Mouse (Mus musculus) spleen, postnatal 4 days (tissue): Measurements from ENCODE around the gene Ubn1.
A peak's percentile ranks its signal among the peaks of the same experiment; 100 is the strongest.

Experiments used
- DNase-seq, 2 experiments: peaks; one replicate each; pipeline ENCODE4 v3.0.0; 2022; ENCODE audit warnings: low spot score in 2 of 2

Gene Ubn1

GRCm38 (mm10) chr16:5071974-5072373 lies 22.1 kb downstream of the Ubn1 start:
- no peak for DNase-seq

GRCm38 (mm10) chr16:5074341-5074740 lies 24.5 kb downstream of the Ubn1 start:
- DNase-seq = no peak

- DNase-seq = no peak
Observed at GRCm38 (mm10) chr16:5085196-5085595, 35.3 kb downstream of the Ubn1 start.

- no peak for DNase-seq
Observed at GRCm38 (mm10) chr16:5086179-5086578, 36.3 kb downstream of the Ubn1 start.

- DNase-seq = no peak
Observed at GRCm38 (mm10) chr16:5089021-5089420, 39.2 kb downstream of the Ubn1 start.

GRCm38 (mm10) chr16:5093285-5093684 lies 43.4 kb downstream of the Ubn1 start:
- no peak for DNase-seq

- no peak for DNase-seq
Observed at GRCm38 (mm10) chr16:5096504-5096903, 46.6 kb downstream of the Ubn1 start.

GRCm38 (mm10) chr16:5101000-5101399 lies 51.1 kb downstream of the Ubn1 start:
- DNase-seq = no peak

GRCm38 (mm10) chr16:5109877-5110276 lies 60.0 kb downstream of the Ubn1 start:
- no peak for DNase-seq

- DNase-seq = no peak
Observed at GRCm38 (mm10) chr16:5111021-5111420, 61.2 kb downstream of the Ubn1 start.

- DNase-seq = no peak
Observed at GRCm38 (mm10) chr16:5113002-5113550, 63.2 kb downstream of the Ubn1 start.

- no peak for DNase-seq
Observed at GRCm38 (mm10) chr16:5113582-5113981, 63.7 kb downstream of the Ubn1 start.

GRCm38 (mm10) chr16:5119385-5119784 lies 69.5 kb downstream of the Ubn1 start:
- no peak for DNase-seq

- no peak for DNase-seq
Observed at GRCm38 (mm10) chr16:5119845-5120244, 70.0 kb downstream of the Ubn1 start.

GRCm38 (mm10) chr16:5123476-5123875 lies 73.6 kb downstream of the Ubn1 start:
- DNase-seq = no peak

- no peak for DNase-seq
Observed at GRCm38 (mm10) chr16:5130196-5130595, 80.3 kb downstream of the Ubn1 start.

GRCm38 (mm10) chr16:5130766-5131165 lies 80.9 kb downstream of the Ubn1 start:
- no peak for DNase-seq

- no peak for DNase-seq
Observed at GRCm38 (mm10) chr16:5131251-5131922, 81.5 kb downstream of the Ubn1 start.

- peak; percentile 20 to 68 for DNase-seq
Observed at GRCm38 (mm10) chr16:5132401-5132801, 82.5 kb downstream of the Ubn1 start, which contains the start of gene Ppl. Ppl (minus strand) TSS chr16:5132421.

- no peak for DNase-seq
Observed at GRCm38 (mm10) chr16:5134623-5135330, 84.9 kb downstream of the Ubn1 start.

- no peak for DNase-seq
Observed at GRCm38 (mm10) chr16:5135551-5136261, 85.8 kb downstream of the Ubn1 start.
